Mouse (Mus musculus) ES-E14 (cell line): ENCODE results near the gene Man2b1.

Experiments
- CHD2 ChIP-seq: IDR thresholded peaks from 2 replicates; pipeline ENCODE4 v1.6.1; 2014; ENCODE audit warnings: mild to moderate bottlenecking, low read depth, low read length, inconsistent platforms
- HCFC1 ChIP-seq: IDR thresholded peaks from 2 replicates; pipeline ENCODE4 v1.6.1; 2012; ENCODE audit warnings: low read length, inconsistent platforms, borderline replicate concordance; ENCODE audit not compliant: insufficient read depth
- MAFK ChIP-seq: IDR thresholded peaks from 2 replicates; pipeline ENCODE4 v1.6.1; 2014; ENCODE audit warnings: mild to moderate bottlenecking, low read depth, low read length, inconsistent platforms; ENCODE audit not compliant: insufficient read depth
- ZC3H11A ChIP-seq: IDR thresholded peaks from 2 replicates; pipeline ENCODE4 v1.6.1; 2012; ENCODE audit warnings: low read depth, mild to moderate bottlenecking, inconsistent platforms, low read length, borderline replicate concordance
- ZNF384 ChIP-seq: IDR thresholded peaks from 2 replicates; pipeline ENCODE4 v1.6.1; 2012; ENCODE audit warnings: low read depth, low read length, inconsistent platforms

- TF ChIP-seq HCFC1 (no peak), MAFK (no peak), ZC3H11A (no peak), ZNF384 (no peak), CHD2 (no peak)
Observed at GRCm38 (mm10) chr8:85073041-85073612, 9.9 kb upstream of the Man2b1 start.
